Mouse (Mus musculus): ENCODE measurements around the gene Zfr2. TPM values are rescaled to one million over a fixed set of nuclear protein-coding genes. Genes with fewer than 3 reads are reported as not detected.

Gene Zfr2
- polyA plus RNA-seq, 1 experiment: 77.6 TPM

GRCm38 (mm10) chr10:81198230-81198629, 34.7 kb upstream of the Zfr2 start:
- DNase-seq: peak in 1 of 2 experiments; percentile 72
- no peak overlapping the region for H3K27ac ChIP-seq (ENCODE audit: insufficient read depth, low read length)
- no peaks in the 10 kb centered on the region for H3K27me3 ChIP-seq (ENCODE audit: control insufficient read depth, insufficient read depth, low read length)
- WGBS: 1% methylated on average over 9 of the region's 9 CpGs
- TF ChIP-seq POLR2A (IDR thresholded peaks at IDR 0.05; ENCODE audit: borderline replicate concordance, insufficient read depth, low read length) (no peak), CTCF (IDR thresholded peaks at IDR 0.05; ENCODE audit: borderline replicate concordance, insufficient read depth, low read depth, low read length) (peak; percentile 70; the same call in 1 of the 2 replicates)
- no peak overlapping the region for H3K4me3 ChIP-seq (replicated peaks; ENCODE audit: insufficient read depth, low read depth, low read length)
- H3K4me1 ChIP-seq (ENCODE audit: control insufficient read depth, insufficient read depth, low read length): peaks cover 5% of the 10 kb centered on the region

DNA sequence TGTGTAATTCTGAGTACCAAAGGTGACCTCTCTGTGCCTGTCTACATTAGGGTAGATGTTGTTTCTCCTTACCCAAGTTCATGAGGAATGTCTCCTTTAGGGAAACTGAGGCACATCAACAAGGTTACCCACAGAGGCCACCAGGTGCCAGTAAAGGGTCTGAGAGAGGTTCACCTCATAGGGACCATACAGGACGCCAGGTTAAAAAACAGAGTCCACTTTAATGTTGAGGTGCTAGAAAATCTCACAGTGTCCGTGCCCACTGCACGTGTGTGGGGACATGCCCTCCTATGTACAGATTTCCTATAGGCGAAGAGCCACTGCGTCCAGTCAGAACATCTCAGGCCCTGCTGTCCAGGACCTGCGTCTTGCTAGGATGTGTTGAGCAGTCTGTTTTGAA, 34.0 kb upstream of the Zfr2 start:
- no peaks in the 10 kb centered on the region for H3K27me3 ChIP-seq (ENCODE audit: control insufficient read depth, insufficient read depth, low read length)
- TF ChIP-seq CTCF (IDR thresholded peaks at IDR 0.05; ENCODE audit: borderline replicate concordance, insufficient read depth, low read depth, low read length): no peak
- no peak for TF ChIP-seq POLR2A (IDR thresholded peaks at IDR 0.05; ENCODE audit: borderline replicate concordance, insufficient read depth, low read length)
- no peak overlapping the region for H3K4me3 ChIP-seq (replicated peaks; ENCODE audit: insufficient read depth, low read depth, low read length)
- peaks cover 5% of the 10 kb centered on the region for H3K4me1 ChIP-seq (ENCODE audit: control insufficient read depth, insufficient read depth, low read length)
- no peak overlapping the region for H3K27ac ChIP-seq (ENCODE audit: insufficient read depth, low read length)
- no peak for DNase-seq
- WGBS: 86% methylated on average over 6 of the region's 6 CpGs

- WGBS: 82% methylated on average over 13 of the region's 13 CpGs
- no peak overlapping the region for H3K4me3 ChIP-seq (replicated peaks; ENCODE audit: insufficient read depth, low read depth, low read length)
- TF ChIP-seq POLR2A (IDR thresholded peaks at IDR 0.05; ENCODE audit: borderline replicate concordance, insufficient read depth, low read length): no peak
- no peak for TF ChIP-seq CTCF (IDR thresholded peaks at IDR 0.05; ENCODE audit: borderline replicate concordance, insufficient read depth, low read depth, low read length)
- no peaks in the 10 kb centered on the region for H3K27me3 ChIP-seq (ENCODE audit: control insufficient read depth, insufficient read depth, low read length)
- no peak for DNase-seq
- H3K27ac ChIP-seq (ENCODE audit: insufficient read depth, low read length): no peak overlapping the region
- H3K4me1 ChIP-seq (ENCODE audit: control insufficient read depth, insufficient read depth, low read length): no peaks in the 10 kb centered on the region
Observed at GRCm38 (mm10) chr10:81200141-81200540, 32.8 kb upstream of the Zfr2 start.

DNA sequence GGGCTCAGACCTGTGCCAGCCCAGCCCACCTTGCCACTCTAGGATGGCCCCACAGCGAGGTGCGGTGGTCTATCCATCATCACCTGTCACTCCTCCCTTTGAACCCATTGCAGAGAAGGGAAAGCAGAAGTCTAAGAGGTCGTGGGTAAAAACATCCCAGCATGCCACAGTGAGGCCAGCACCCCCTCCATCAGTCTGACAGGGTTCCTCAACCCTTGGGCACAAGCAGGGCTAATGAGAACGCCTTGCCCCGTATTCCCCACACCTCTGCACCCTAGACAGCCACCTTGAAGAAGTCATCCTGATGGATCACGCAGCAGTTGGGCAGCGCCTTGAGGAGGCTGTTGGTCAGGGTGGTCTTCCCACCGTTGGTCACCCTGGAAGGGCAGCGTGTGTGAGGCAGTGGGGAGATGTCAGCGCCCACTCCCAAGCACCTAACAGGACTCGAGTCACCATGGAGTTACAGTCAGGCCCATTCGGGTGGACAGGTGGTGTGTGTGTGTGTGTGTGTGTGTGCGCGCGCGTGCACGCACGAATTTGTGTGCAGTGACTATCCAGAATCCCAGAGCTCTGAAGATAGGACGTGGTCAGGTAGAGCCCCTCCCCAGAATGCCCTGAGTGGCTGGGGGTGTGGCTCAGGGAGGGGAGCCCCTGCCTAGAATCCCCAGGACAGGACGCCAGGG, 32.2 kb upstream of the Zfr2 start:
- DNase-seq: no peak
- 81% methylated on average over 20 of the region's 20 CpGs for WGBS
- Histone ChIP-seq H3K27me3 (ENCODE audit: control insufficient read depth, insufficient read depth, low read length) (no peaks in the 10 kb centered on the region), H3K4me1 (ENCODE audit: control insufficient read depth, insufficient read depth, low read length) (no peaks in the 10 kb centered on the region), H3K4me3 (replicated peaks; ENCODE audit: insufficient read depth, low read depth, low read length) (no peak overlapping the region), H3K27ac (ENCODE audit: insufficient read depth, low read length) (no peak overlapping the region)
- TF ChIP-seq POLR2A (IDR thresholded peaks at IDR 0.05; ENCODE audit: borderline replicate concordance, insufficient read depth, low read length): no peak
- no peak for TF ChIP-seq CTCF (IDR thresholded peaks at IDR 0.05; ENCODE audit: borderline replicate concordance, insufficient read depth, low read depth, low read length)

DNA sequence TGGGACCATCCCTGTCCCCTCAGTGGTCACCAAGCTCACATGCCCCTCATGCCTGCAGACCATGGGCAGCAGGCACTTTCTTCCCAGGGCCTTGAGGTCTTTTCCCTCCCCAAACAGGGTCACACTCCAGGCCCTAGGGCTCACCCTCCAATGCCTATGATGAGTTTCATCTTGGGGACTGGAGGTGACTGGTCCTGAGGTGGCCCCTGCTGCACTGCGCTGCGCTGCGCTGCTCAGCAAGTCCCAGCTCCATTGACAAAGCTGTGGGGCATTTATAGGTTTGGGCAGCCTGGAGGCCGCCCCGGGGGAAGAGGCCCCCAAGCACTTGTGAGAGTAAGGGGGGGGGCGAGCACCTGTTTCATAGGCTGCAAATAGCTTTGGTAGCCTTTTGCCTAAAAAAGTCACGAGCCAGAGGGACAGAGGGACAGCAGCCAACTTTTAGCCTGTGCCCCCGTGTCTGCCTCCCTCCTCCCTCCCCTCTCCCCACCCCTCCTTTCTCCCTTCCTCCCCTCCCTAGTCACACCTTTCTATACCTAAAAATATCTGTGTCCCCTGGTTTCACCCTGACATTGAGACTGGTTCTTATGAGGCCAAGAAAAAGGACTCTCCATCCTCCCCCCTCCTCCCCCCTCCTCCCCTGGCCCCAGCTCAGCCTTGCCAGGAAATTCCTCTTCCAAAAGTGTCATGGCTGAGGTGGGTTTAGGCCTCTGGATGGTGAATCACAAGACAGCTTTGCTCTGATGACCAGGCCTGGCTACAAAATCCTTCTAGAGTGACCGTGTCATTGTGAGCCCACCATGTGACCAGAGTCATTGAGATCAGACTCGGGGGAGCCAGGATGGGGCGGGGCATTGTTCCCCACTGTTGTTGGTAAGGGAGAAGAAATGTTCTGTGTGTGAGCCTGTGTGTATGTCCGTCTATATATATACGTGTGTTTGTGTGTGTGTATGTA, 30.9 kb upstream of the Zfr2 start, which contains the start of gene Nmrk2:
Gene Nmrk2 (minus strand): TSS at position 245 of the 952 bp plus-strand sequence.
- no peak within 1 kb of the TSS for H3K27ac ChIP-seq (ENCODE audit: insufficient read depth, low read length)
- 49% methylated on average over 13 of the region's 13 CpGs for WGBS
- no peaks in the 10 kb centered on the region for H3K4me1 ChIP-seq (ENCODE audit: control insufficient read depth, insufficient read depth, low read length)
- H3K4me3 ChIP-seq (replicated peaks; ENCODE audit: insufficient read depth, low read depth, low read length): no peak within 1 kb of the TSS
- TF ChIP-seq CTCF (IDR thresholded peaks at IDR 0.05; ENCODE audit: borderline replicate concordance, insufficient read depth, low read depth, low read length) (no peak), POLR2A (IDR thresholded peaks at IDR 0.05; ENCODE audit: borderline replicate concordance, insufficient read depth, low read length) (no peak)
- H3K27me3 ChIP-seq (ENCODE audit: control insufficient read depth, insufficient read depth, low read length): no peaks in the 10 kb centered on the region
- no peak for DNase-seq

DNA sequence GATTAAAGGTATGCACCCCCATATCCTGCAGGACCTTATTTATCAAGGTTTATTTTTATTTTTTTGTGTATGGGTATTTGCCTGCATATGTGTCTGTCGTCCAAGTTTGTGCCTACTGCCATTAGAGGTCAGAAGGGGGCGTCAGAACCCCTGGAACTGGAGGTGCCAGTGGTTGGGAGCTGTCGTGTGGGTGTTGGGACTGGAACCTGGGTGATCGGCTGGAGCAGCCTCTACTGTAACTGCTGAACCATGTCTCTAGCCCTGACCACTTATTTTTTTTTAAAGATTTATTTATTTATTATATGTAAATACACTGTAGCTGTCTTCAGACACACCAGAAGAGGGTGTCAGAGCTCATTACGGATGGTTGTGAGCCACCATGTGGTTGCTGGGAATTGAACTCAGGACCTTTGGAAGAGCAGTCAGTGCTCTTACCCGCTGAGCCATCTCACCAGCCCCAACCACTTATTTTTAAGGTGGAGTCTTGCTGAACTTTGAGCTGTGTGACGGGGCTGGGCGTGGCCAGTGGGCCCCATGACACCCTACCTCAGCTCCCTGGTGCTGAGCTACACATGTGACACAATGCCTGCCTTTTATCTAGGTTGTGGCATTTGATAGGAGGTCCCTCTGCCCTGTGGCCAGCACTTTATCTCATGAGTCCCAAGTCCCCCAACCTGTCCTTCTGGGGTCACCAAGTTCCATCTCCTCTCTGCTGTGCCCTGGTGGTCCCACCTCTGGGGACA, 29.8 kb upstream of the Zfr2 start:
- Histone ChIP-seq H3K4me1 (ENCODE audit: control insufficient read depth, insufficient read depth, low read length) (no peaks in the 10 kb centered on the region), H3K27me3 (ENCODE audit: control insufficient read depth, insufficient read depth, low read length) (no peaks in the 10 kb centered on the region), H3K4me3 (replicated peaks; ENCODE audit: insufficient read depth, low read depth, low read length) (no peak overlapping the region), H3K27ac (ENCODE audit: insufficient read depth, low read length) (no peak overlapping the region)
- WGBS: 69% methylated on average over 8 of the region's 8 CpGs
- TF ChIP-seq POLR2A (IDR thresholded peaks at IDR 0.05; ENCODE audit: borderline replicate concordance, insufficient read depth, low read length) (no peak), CTCF (IDR thresholded peaks at IDR 0.05; ENCODE audit: borderline replicate concordance, insufficient read depth, low read depth, low read length) (no peak)
- DNase-seq: no peak

DNA sequence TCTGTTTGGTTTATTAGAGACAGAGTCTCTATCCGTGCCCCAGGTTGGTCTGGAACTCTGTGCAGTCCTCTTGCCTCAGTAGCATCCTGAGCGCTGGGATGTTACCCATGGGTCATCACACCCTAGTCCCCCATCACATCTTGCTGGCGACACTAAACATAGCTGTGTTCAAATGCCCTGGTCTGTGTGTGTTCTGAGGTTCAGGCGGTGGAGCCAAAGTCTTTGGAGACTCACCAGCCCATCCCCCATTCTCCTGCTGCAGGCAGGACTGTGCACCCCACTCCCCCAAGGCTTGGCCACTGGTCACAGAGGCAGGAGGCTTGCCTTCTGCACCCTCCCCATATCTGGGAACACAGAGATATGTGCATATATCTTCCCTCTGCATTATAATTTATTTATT, 28.8 kb upstream of the Zfr2 start:
- no peak overlapping the region for H3K4me3 ChIP-seq (replicated peaks; ENCODE audit: insufficient read depth, low read depth, low read length)
- WGBS: 65% methylated on average over 4 of the region's 4 CpGs
- no peaks in the 10 kb centered on the region for H3K27me3 ChIP-seq (ENCODE audit: control insufficient read depth, insufficient read depth, low read length)
- no peak for DNase-seq
- H3K27ac ChIP-seq (ENCODE audit: insufficient read depth, low read length): no peak overlapping the region
- TF ChIP-seq POLR2A (IDR thresholded peaks at IDR 0.05; ENCODE audit: borderline replicate concordance, insufficient read depth, low read length): no peak
- TF ChIP-seq CTCF (IDR thresholded peaks at IDR 0.05; ENCODE audit: borderline replicate concordance, insufficient read depth, low read depth, low read length): no peak
- H3K4me1 ChIP-seq (ENCODE audit: control insufficient read depth, insufficient read depth, low read length): no peaks in the 10 kb centered on the region
